Mouse (Mus musculus) bone marrow, adult 2 months (tissue): ENCODE data around the gene Jph2.

ENCODE experiments used
- CTCF ChIP-seq: fragments of 200-500 bp; IDR thresholded peaks from 2 replicates; pipeline ENCODE4 v1.5.1; 2011; ENCODE audit warnings: low read length, control low read depth; ENCODE audit not compliant: control insufficient read depth, insufficient read depth
- POLR2A ChIP-seq: fragments of 200-500 bp; IDR thresholded peaks from 2 replicates; pipeline ENCODE4 v1.6.1; 2011; ENCODE audit warnings: low read depth, mild to moderate bottlenecking, control low read depth, low read length, borderline replicate concordance; ENCODE audit not compliant: control insufficient read depth

DNA sequence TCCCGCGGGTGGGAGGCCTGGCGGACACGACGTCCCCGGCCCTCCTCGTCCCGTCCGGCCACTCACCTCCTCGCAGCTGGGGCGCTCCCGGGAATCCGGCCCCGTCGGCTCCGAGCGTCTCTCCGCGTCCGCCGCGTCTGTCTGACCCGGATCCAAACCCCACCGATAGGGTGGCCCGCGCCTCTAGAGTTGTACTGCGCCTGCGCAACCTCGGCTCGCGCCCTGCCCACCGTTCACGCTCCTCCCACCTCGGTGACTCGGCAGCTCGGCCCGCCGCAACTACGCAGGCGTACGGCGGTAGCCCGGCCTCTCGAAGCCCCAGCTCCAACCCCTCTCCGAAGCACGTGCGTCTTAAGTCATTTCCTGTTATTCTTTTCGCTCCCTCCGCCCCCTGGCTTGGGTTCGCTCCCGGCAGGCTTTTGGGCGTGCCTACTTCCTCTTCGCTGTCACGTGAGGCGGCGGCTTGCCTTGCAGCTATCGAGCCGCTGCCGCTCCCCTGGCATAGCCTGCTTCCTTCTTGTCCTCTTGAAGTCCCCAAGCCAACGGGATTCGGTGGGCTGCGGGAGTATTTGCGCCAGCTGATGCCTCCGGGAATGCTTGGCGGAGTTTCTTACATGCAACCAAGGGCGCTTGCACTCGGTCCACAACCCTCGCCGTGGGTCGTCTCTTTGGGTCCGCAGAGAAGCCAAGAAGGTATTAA lies 21.7 kb upstream of the Jph2 start:
- TF ChIP-seq POLR2A, result peak; percentile 74; the same call in 1 of the 2 replicates
- peak; percentile 23; the same call in 1 of the 2 replicates for TF ChIP-seq CTCF
